Mouse (Mus musculus) heart, adult 11 months (tissue): ENCODE data around the gene Racgap1.

ENCODE experiments used
- DNase-seq: peaks from one replicate; pipeline ENCODE4 v3.0.0; 2022

The Racgap1 gene

GRCm38 (mm10) chr15:99663964-99664599 lies 12.6 kb upstream of the Racgap1 start:
- no peak for DNase-seq

GRCm38 (mm10) chr15:99662371-99662770 lies 10.9 kb upstream of the Racgap1 start:
- no peak for DNase-seq

GRCm38 (mm10) chr15:99661121-99661830 lies 9.8 kb upstream of the Racgap1 start:
- no peak for DNase-seq

- DNase-seq, result no peak
Observed at GRCm38 (mm10) chr15:99658437-99658836, 7.0 kb upstream of the Racgap1 start.

GRCm38 (mm10) chr15:99655956-99656355 lies 4.5 kb upstream of the Racgap1 start:
- DNase-seq, result no peak

- DNase-seq, result no peak
Observed at GRCm38 (mm10) chr15:99653876-99654275, 2.4 kb upstream of the Racgap1 start.

GRCm38 (mm10) chr15:99653291-99653690 lies 1.8 kb upstream of the Racgap1 start:
- DNase-seq, result no peak

- DNase-seq, result no peak
Observed at GRCm38 (mm10) chr15:99651984-99652872, 772 bp upstream of the Racgap1 start.

GRCm38 (mm10) chr15:99650304-99650703 lies 1.2 kb downstream of the Racgap1 start:
- DNase-seq, result no peak

- no peak for DNase-seq
Observed at GRCm38 (mm10) chr15:99649067-99649761, 2.2 kb downstream of the Racgap1 start.

- peak; percentile 84 for DNase-seq
Observed at GRCm38 (mm10) chr15:99648326-99648725, 3.1 kb downstream of the Racgap1 start.

- peak; percentile 90 for DNase-seq
Observed at GRCm38 (mm10) chr15:99644776-99645175, 6.7 kb downstream of the Racgap1 start.

- no peak for DNase-seq
Observed at GRCm38 (mm10) chr15:99643832-99644231, 7.6 kb downstream of the Racgap1 start.

- DNase-seq, result no peak
Observed at GRCm38 (mm10) chr15:99642622-99643021, 8.8 kb downstream of the Racgap1 start.

- no peak for DNase-seq
Observed at GRCm38 (mm10) chr15:99638124-99638485, 13.4 kb downstream of the Racgap1 start.

- no peak for DNase-seq
Observed at GRCm38 (mm10) chr15:99637405-99638123, 13.9 kb downstream of the Racgap1 start.

GRCm38 (mm10) chr15:99634702-99635101 lies 16.8 kb downstream of the Racgap1 start:
- DNase-seq, result no peak

- no peak for DNase-seq
Observed at GRCm38 (mm10) chr15:99631618-99632017, 19.8 kb downstream of the Racgap1 start.

- no peak for DNase-seq
Observed at GRCm38 (mm10) chr15:99622063-99622462, 29.4 kb downstream of the Racgap1 start.

GRCm38 (mm10) chr15:99619821-99620220 lies 31.6 kb downstream of the Racgap1 start:
- no peak for DNase-seq

GRCm38 (mm10) chr15:99618595-99618994 lies 32.9 kb downstream of the Racgap1 start:
- DNase-seq, result no peak

- no peak for DNase-seq
Observed at GRCm38 (mm10) chr15:99615246-99615645, 36.2 kb downstream of the Racgap1 start.
